Mouse (Mus musculus): ENCODE results near the gene Tekt1.

DNA sequence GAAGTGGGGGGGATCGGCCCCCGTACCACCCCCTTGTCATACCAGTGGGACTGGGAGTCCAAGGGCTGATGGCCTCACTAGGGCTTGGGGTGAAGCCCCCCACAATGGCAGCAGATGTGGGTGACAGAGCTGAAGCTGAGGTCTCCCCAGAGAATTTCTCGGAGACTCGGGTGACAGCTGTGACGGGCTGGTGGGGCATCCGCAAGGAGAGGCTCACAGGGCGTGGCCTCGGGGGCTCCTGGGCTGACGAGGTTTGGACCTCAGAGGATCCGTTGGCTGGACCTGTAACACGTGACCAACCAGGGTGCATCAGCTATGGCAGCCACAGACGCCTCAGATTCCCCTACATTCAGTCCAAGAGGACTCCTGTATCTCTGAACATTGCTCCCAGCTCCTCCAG is 40.7 kb upstream of the Tekt1 start:
- no peak for TF ChIP-seq CTCF (conservative IDR thresholded peaks at IDR 0.05 in 1 of 2, IDR thresholded peaks at IDR 0.05 in 1 of 2; ENCODE audit: low read depth in 2 of 2, low read length in 2 of 2)
- TF ChIP-seq TCF12 (IDR thresholded peaks at IDR 0.05; ENCODE audit: low read depth, low read length) = no peak
- TF ChIP-seq E2F4 (IDR thresholded peaks at IDR 0.05; ENCODE audit: insufficient replicate concordance, low read depth, low read length) = no peak
- no peak for TF ChIP-seq POLR2A (IDR thresholded peaks at IDR 0.05; ENCODE audit: low read depth, low read length)
- no peak for TF ChIP-seq ZNF384 (IDR thresholded peaks at IDR 0.05; ENCODE audit: low read depth, low read length)

Data from CH12.LX (cell line).